Mouse (Mus musculus) intestine, embryonic 14.5 days (tissue): ENCODE measurements at regions not wholly inside any gene's neighbourhood (a gene's known extent, or its start where the extent isn't known, plus 50 kb on each side); places are given as distances from the start of the nearest gene placed in this dataset.

Experiments
- ATAC-seq: fragments of 200-750 bp; cut with Nextera tagmentation; replicated peaks from 2 replicates; pipeline ENCODE4 v1.8.0; 2017; ENCODE audit warnings: low read depth, moderate number of reproducible peaks, moderate TSS enrichment, moderate library complexity; ENCODE audit not compliant: low FRiP score, low TSS enrichment
- DNase-seq: peaks from one replicate; pipeline ENCODE4 v3.0.0-alpha.2; 2018; ENCODE audit warnings: low spot score
- H3K27ac ChIP-seq: fragments of 300-500 bp; sonication (generic); 2 replicates; pipeline ENCODE4 v1.5.1; 2014; ENCODE audit warnings: low read depth, mild to moderate bottlenecking, control low read depth
- H3K27me3 ChIP-seq: fragments of 300-500 bp; sonication (generic); replicated peaks from 2 replicates; pipeline ENCODE4 v1.6.1; 2014; ENCODE audit warnings: low read length, control low read depth; ENCODE audit not compliant: control insufficient read depth, insufficient read depth
- H3K36me3 ChIP-seq: fragments of 300-500 bp; sonication (generic); 2 replicates; pipeline ENCODE4 v1.6.1; 2014; ENCODE audit warnings: low read length, control low read depth; ENCODE audit not compliant: control insufficient read depth, insufficient read depth
- H3K4me1 ChIP-seq: fragments of 300-500 bp; sonication (generic); replicated peaks from 2 replicates; pipeline ENCODE4 v1.6.1; 2014; ENCODE audit warnings: low read length, control low read depth, mixed read lengths; ENCODE audit not compliant: control insufficient read depth, insufficient read depth
- H3K4me2 ChIP-seq: fragments of 300-500 bp; sonication (generic); 2 replicates; pipeline ENCODE4 v1.6.1; 2014; ENCODE audit warnings: low read length
- H3K4me3 ChIP-seq: fragments of 300-500 bp; sonication (generic); 2 replicates; pipeline ENCODE4 v1.5.1; 2014; ENCODE audit warnings: low read depth, low read length, control low read depth, mixed read lengths
- H3K9ac ChIP-seq: fragments of 300-500 bp; sonication (generic); 2 replicates; pipeline ENCODE4 v1.6.1; 2014; ENCODE audit warnings: mild to moderate bottlenecking, low read length
- H3K9me3 ChIP-seq: fragments of 300-500 bp; sonication (generic); 2 replicates; pipeline ENCODE4 v1.6.1; 2016; ENCODE audit warnings: low read length, control low read depth; ENCODE audit not compliant: control insufficient read depth
- WGBS: fragments of 180-500 bp; shearing (Covaris S2); extraction: QIAGEN DNeasy Blood & Tissue Kit; methylation state at CpG from one replicate; pipeline ENCODE4 v1.1.7; 2014; 5-methylcytosine and 5-hydroxymethylcytosine counted together

DNA sequence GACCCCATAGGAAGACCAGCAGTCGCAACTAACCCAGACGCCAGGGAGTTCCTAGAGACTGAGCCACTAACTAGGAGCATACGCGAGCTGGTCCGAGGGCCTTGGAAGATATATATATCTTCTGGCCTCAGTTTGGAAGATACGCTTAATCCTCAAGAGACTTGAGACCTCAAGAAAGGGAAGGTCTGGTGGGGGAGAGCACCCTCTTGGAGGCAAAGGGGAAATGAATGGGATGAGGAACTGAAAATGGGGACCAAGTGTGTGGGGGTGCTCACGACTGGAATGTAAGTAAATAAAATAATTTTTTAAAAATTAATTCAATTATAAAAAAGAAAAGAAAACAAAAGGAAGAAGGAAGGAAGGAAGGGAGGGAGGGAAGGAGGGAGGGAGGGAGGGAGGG is 403.9 kb downstream of the Wdr11 start:
- H3K4me2 ChIP-seq, result no peak overlapping the region
- no peak overlapping the region for H3K4me3 ChIP-seq
- WGBS, result 92% methylated on average over 7 of the region's 7 CpGs

DNA sequence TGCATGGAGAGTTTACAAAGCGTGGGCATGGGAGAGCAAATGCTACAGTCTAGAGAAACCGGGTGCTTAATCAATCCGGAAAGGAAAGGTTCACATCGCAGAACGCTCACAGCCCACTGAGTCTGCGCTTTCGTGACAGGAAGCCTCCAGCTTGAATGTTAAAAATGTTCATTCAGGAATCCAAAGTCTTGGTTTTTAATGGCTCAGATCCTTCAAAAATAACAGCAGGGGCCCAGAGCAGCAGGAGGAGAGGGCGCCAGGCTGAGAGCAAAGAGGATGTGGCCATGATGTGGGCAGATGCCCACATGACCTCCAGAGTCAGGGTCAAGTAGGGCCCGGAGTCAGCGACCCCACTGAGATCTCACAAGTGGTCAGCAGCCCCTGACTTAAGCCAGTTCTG is 409.4 kb downstream of the Wdr11 start:
- ATAC-seq, result no peak
- H3K9me3 ChIP-seq, result no peaks in the 10 kb centered on the region
- 0 out of 2 replicates have a peak overlapping the region, but pooled peaks have one; percentile 4 for H3K4me2 ChIP-seq
- WGBS, result 30% methylated on average over 10 of the region's 10 CpGs
- DNase-seq, result peak; percentile 49
- no peak overlapping the region for H3K9ac ChIP-seq
- no peaks in the 10 kb centered on the region for H3K27me3 ChIP-seq
- H3K27ac ChIP-seq, result peak overlapping the region; percentile 23; the same call in 1 of the 2 replicates
- H3K4me3 ChIP-seq, result no peak overlapping the region
- H3K36me3 ChIP-seq, result no peaks in the 10 kb centered on the region
- peaks cover 17% of the 10 kb centered on the region for H3K4me1 ChIP-seq

More for the DNA sequence above, 403.9 kb downstream of the Wdr11 start:
- no peaks in the 10 kb centered on the region for H3K36me3 ChIP-seq
- ATAC-seq (no peak), DNase-seq (no peak)
- no peak overlapping the region for H3K9ac ChIP-seq
- peaks cover 28% of the 10 kb centered on the region for H3K4me1 ChIP-seq
- H3K27me3 ChIP-seq, result no peaks in the 10 kb centered on the region
- no peak overlapping the region for H3K27ac ChIP-seq
- H3K9me3 ChIP-seq, result no peaks in the 10 kb centered on the region

DNA sequence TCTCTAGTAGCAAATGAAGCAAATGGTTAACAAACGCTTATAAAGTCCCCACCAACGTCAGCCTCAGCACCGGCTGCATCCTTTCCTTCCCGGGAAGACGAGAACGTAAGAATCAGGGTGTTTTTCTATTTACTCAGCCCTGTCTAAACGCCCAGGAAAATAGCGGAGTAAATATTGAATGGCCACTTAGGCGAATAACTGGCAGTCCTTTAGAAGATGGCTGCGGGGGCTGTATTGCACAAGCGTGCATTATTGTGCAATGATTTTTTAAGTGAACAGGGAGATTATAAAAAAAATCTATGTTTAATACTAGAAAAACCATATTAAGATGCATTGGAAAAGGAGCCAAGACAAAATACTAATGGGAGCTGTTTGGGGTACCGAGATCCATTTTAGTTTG is 410.3 kb downstream of the Wdr11 start:
- WGBS, result 66% methylated on average over 12 of the region's 12 CpGs
- no peak overlapping the region for H3K4me3 ChIP-seq
- H3K4me1 ChIP-seq, result peaks cover 20% of the 10 kb centered on the region
- peak; percentile 49 for DNase-seq
- H3K9ac ChIP-seq, result no peak overlapping the region
- ATAC-seq, result no peak
- H3K4me2 ChIP-seq, result no peak overlapping the region
- H3K27me3 ChIP-seq, result no peaks in the 10 kb centered on the region
- no peaks in the 10 kb centered on the region for H3K9me3 ChIP-seq
- H3K27ac ChIP-seq, result no peak overlapping the region
- no peaks in the 10 kb centered on the region for H3K36me3 ChIP-seq

DNA sequence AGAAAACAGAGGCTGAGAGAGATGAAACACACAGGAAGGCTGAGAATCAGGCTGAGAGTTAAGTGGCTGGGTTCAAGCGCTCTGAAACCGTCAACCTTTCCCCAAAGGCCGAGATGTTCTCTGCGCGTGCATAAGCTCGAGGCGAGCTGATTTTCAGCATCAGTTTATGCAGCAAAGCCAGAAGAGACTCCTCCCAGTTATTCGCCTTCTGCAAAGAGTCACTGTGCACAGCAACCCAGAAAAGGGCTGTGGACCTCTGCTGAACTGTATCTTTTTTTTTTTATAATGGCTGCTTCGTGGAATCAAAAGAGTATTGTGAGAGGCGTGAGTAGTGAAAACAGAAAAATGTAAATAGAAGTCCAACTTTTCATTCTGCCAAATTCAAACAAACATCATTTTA is 413.7 kb downstream of the Wdr11 start:
- WGBS, result 26% methylated on average over 10 of the region's 10 CpGs
- no peak for ATAC-seq

DNA sequence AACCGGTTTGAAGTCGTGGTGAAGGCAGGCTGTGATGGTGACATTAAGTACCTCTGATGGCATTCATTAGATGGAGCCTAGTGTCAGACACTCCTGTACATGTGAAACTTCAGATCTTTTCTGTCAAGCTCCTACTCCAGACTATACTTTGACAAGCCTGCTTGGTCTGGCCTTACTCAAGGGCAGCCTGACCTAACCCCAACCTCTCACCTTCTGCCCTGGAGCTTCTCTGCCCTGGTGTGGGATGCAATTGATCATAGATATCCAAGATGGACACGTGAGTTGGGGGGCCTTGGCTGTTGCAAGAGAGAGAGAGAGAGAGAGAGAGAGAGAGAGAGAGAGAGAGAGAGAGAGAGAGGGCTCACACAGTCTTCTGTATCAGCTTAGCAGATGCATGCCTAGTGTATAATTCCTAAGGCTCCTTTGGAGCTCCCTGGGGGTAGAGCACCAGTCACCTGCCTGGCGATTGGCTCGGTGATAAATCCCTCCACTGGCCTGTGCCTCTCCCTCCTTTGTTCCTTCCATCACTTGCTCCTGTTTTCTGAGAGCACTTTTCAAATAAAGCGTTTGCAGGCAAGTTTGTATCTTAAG is 416.4 kb downstream of the Wdr11 start:
- DNase-seq (peak; percentile 53), ATAC-seq (peak; percentile 64; the same call in 1 of the 2 replicates)
- Histone ChIP-seq H3K4me3 (no peak overlapping the region), H3K4me1 (peaks cover 41% of the 10 kb centered on the region), H3K9ac (no peak overlapping the region), H3K27ac (peak overlapping the region; percentile 73), H3K36me3 (no peaks in the 10 kb centered on the region), H3K4me2 (no peak overlapping the region), H3K27me3 (no peaks in the 10 kb centered on the region), H3K9me3 (no peaks in the 10 kb centered on the region)
- WGBS, result 15% methylated on average over 6 of the region's 6 CpGs

More for the DNA sequence above, 413.7 kb downstream of the Wdr11 start:
- Histone ChIP-seq H3K9ac (no peak overlapping the region), H3K9me3 (no peaks in the 10 kb centered on the region), H3K36me3 (no peaks in the 10 kb centered on the region), H3K27ac (peak overlapping the region; percentile 64; the same call in 1 of the 2 replicates), H3K4me3 (no peak overlapping the region), H3K4me2 (peak overlapping the region; percentile 12; the same call in 1 of the 2 replicates), H3K4me1 (peaks cover 38% of the 10 kb centered on the region), H3K27me3 (no peaks in the 10 kb centered on the region)
- DNase-seq, result peak; percentile 52

DNA sequence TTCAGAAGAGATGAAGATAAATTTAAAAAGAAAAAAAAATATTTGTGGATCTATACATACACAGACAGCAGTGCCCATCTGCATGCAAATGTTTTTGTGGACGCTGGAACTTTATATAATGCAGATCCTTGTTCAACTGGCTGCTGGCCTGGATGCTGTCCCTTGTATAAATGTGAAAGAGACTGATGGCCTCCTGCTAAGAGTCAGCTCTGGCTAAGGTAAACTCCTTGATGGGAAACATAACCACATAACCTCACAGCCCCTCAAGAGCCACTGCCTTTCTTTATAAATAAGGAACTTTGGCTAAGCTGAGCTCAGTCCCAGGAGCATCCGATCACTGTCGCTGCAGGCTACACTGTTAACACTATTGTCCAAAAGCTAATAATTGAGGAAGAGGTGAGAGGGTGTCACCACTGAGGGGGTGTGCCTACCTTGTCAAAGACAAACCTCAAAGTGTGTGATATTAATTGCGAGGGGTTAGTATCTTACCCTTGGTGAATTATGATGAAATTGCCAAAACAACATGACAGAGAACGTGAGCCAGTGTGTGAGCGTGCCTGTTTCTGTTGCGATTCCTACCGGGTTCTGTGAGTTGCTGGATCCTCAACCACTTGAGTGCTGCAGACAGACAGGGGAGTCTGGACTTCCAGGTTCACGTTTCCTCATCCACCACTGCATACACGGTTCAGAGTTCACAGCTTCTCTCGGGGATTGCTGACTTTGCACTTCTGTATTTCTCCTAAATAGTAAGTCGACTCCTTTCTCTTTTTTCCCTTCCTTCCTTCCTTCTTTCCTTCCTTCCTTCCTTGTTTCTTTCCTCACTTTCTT is 417.1 kb downstream of the Wdr11 start:
- peak; percentile 66 for ATAC-seq

DNA sequence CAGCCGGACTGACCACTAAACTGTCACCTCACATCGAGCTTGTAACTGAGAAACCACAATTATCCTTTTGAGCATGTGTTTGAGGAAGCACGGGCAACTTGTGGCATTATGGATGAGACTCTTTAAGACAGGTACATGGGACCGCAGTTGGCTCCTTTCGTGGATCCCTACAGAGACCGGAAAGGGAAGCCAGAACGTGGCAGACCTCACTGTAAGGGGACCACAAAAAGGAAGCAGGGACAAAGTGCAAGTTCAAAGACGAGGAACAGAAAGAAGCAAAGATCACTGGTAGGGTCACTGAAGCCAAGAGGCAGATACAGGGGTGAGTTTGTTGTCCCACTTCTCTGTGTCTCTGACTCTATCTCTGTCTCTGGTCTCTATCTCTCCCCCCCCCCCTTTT is 420.4 kb downstream of the Wdr11 start:
- Histone ChIP-seq H3K4me2 (no peak overlapping the region), H3K27me3 (no peaks in the 10 kb centered on the region), H3K4me1 (peaks cover 55% of the 10 kb centered on the region), H3K4me3 (no peak overlapping the region), H3K27ac (no peak overlapping the region), H3K36me3 (no peaks in the 10 kb centered on the region), H3K9ac (no peak overlapping the region), H3K9me3 (no peaks in the 10 kb centered on the region)
- DNase-seq, result no peak
- ATAC-seq, result no peak
- 82% methylated on average over 8 of the region's 8 CpGs for WGBS

More for the DNA sequence above, 417.1 kb downstream of the Wdr11 start:
- WGBS, result 26% methylated on average over 12 of the region's 12 CpGs
- no peaks in the 10 kb centered on the region for H3K36me3 ChIP-seq
- H3K4me3 ChIP-seq, result no peak overlapping the region; the same call in 1 of the 2 replicates
- H3K27ac ChIP-seq, result peak overlapping the region; percentile 73; the same call in 1 of the 2 replicates
- peaks cover 48% of the 10 kb centered on the region for H3K4me1 ChIP-seq
- no peak overlapping the region for H3K9ac ChIP-seq
- H3K9me3 ChIP-seq, result no peaks in the 10 kb centered on the region
- H3K4me2 ChIP-seq, result peak overlapping the region; percentile 29
- H3K27me3 ChIP-seq, result no peaks in the 10 kb centered on the region
- peak; percentile 61 for DNase-seq

DNA sequence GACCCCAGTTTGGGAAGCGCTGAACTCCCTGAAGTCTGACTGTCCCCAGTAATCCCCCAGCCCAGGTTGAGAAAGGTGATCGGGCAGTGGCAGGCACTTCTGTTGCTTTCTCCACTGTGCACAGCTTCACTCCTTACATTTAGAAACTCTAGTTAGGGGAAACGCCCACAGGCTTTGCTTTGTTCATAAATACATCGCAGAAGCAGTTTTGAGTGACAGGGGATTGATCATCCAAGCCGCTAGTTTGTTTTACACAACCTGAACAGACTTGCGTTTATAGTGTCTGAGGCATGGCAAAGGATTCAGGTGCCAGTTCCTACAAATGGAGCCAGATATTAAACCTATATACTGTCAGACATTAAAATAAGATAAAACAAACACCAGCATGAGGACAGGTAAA is 421.4 kb downstream of the Wdr11 start:
- H3K9ac ChIP-seq, result no peak overlapping the region
- WGBS, result 81% methylated on average over 6 of the region's 6 CpGs

More for the DNA sequence above, 421.4 kb downstream of the Wdr11 start:
- Histone ChIP-seq H3K27ac (no peak overlapping the region), H3K36me3 (no peaks in the 10 kb centered on the region), H3K4me3 (no peak overlapping the region), H3K4me1 (peaks cover 53% of the 10 kb centered on the region), H3K4me2 (no peak overlapping the region), H3K9me3 (no peaks in the 10 kb centered on the region), H3K27me3 (no peaks in the 10 kb centered on the region)
- DNase-seq, result peak; percentile 43
- no peak for ATAC-seq
